Mouse (Mus musculus) kidney, embryonic 14.5 days (tissue): ENCODE data around the gene Stap2. TPM values are rescaled to one million over a fixed set of nuclear protein-coding genes. Genes with fewer than 3 reads are reported as not detected.

ENCODE experiments used
- ATAC-seq: fragments of 200-750 bp; cut with Nextera tagmentation; 2 replicates; pipeline ENCODE4 v1.8.0; 2017; ENCODE audit warnings: moderate number of reproducible peaks, mild to moderate bottlenecking, moderate TSS enrichment, moderate library complexity; ENCODE audit not compliant: low FRiP score, low TSS enrichment
- H3K27ac ChIP-seq: fragments of 300-500 bp; sonication (generic); 2 replicates; pipeline ENCODE4 v1.5.1; 2014; ENCODE audit warnings: low read depth, mild to moderate bottlenecking, low read length, moderate library complexity, mixed read lengths
- H3K27me3 ChIP-seq: fragments of 300-500 bp; sonication (generic); 2 replicates; pipeline ENCODE4 v1.6.1; 2014; ENCODE audit warnings: mild to moderate bottlenecking, low read length; ENCODE audit not compliant: control insufficient read depth, insufficient read depth
- H3K36me3 ChIP-seq: fragments of 300-500 bp; sonication (generic); 2 replicates; pipeline ENCODE4 v1.6.1; 2014; ENCODE audit warnings: low read length, mixed read lengths; ENCODE audit not compliant: control insufficient read depth, insufficient read depth
- H3K4me1 ChIP-seq: fragments of 300-500 bp; sonication (generic); 2 replicates; pipeline ENCODE4 v1.6.1; 2014; ENCODE audit warnings: low read length, mixed read lengths; ENCODE audit not compliant: control insufficient read depth, insufficient read depth
- H3K4me2 ChIP-seq: fragments of 300-500 bp; sonication (generic); replicated peaks from 2 replicates; pipeline ENCODE4 v1.6.1; 2014; ENCODE audit warnings: low read depth, mild to moderate bottlenecking, low read length
- H3K4me3 ChIP-seq: fragments of 300-500 bp; sonication (generic); 2 replicates; pipeline ENCODE4 v1.5.1; 2014; ENCODE audit warnings: mild to moderate bottlenecking, low read length
- H3K9ac ChIP-seq: fragments of 300-500 bp; sonication (generic); 2 replicates; pipeline ENCODE4 v1.6.1; 2014; ENCODE audit warnings: low read depth, mild to moderate bottlenecking, low read length, moderate library complexity
- H3K9me3 ChIP-seq: fragments of 300-500 bp; sonication (generic); 2 replicates; pipeline ENCODE4 v1.6.1; 2016; ENCODE audit warnings: low read length; ENCODE audit not compliant: control insufficient read depth
- WGBS: fragments of 180-500 bp; shearing (Covaris S2); extraction: QIAGEN DNeasy Blood & Tissue Kit; methylation state at CpG from one replicate; pipeline ENCODE4 v1.1.7; 2014; 5-methylcytosine and 5-hydroxymethylcytosine counted together
- polyA plus RNA-seq: library from polyadenylated mRNA; unstranded; fragments of >200 nt; fragmentation: Nextera tagmentation; extraction: Ambion mirVana; gene quantifications from 2 replicates; pipeline ENCODE4 v1.2.1, GENCODE M21; 2014

The Stap2 gene
- 13.7 and 14.6 TPM in 2 replicates for polyA plus RNA-seq

GRCm38 (mm10) chr17:56005415-56006061 is at the start of gene Stap2, which contains the start of gene Mpnd:
Gene Stap2 (minus strand): TSS chr17:56005584.
Gene Mpnd (plus strand): TSS chr17:56005711.
- Histone ChIP-seq H3K36me3 (no peaks in the 10 kb centered on the region), H3K9ac (peak within 1 kb of the TSS; percentile 29; the same call in 1 of the 2 replicates), H3K4me3 (peak within 1 kb of the TSS; percentile 18), H3K4me2 (peak within 1 kb of the TSS; percentile 34; the same call in 1 of the 2 replicates), H3K4me1 (peaks cover 13% of the 10 kb centered on the region), H3K9me3 (no peaks in the 10 kb centered on the region), H3K27ac (no peak within 1 kb of the TSS), H3K27me3 (peaks cover 7% of the 10 kb centered on the region; the same call in 1 of the 2 replicates)
- WGBS = 34% methylated on average over 13 of the region's 13 CpGs
- ATAC-seq = no peak

- no peak for ATAC-seq
- H3K9me3 ChIP-seq = no peaks in the 10 kb centered on the region
- H3K36me3 ChIP-seq = peaks cover 64% of the 10 kb centered on the region
- H3K4me1 ChIP-seq = no peaks in the 10 kb centered on the region
- H3K4me3 ChIP-seq = no peak overlapping the region
- H3K27ac ChIP-seq = no peak overlapping the region
- H3K9ac ChIP-seq = no peak overlapping the region
- H3K4me2 ChIP-seq = no peak overlapping the region
- H3K27me3 ChIP-seq = no peaks in the 10 kb centered on the region
Observed at GRCm38 (mm10) chr17:56054938-56055337, 49.6 kb upstream of the Stap2 start.

DNA sequence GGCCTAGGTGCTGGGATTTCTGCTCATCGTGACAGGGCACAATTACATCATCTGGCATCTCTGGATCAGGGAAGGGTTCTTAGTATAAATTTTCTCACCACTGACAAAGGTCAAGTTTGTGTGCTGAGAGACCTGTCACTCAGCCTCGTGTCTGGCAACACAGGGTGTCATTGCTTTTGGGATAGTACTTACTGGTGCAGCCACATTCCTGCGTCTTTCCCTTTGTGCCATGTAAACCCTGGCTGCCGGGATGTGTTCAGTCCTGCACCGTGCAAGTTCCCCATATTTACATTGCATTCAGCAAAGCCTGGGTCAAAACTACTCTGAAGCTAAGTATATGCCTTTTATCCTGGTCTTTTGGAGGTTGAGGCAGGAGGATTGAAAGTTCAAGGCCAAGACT is 46.0 kb upstream of the Stap2 start:
- Histone ChIP-seq H3K27me3 (no peaks in the 10 kb centered on the region), H3K36me3 (peaks cover 64% of the 10 kb centered on the region), H3K4me2 (no peak overlapping the region), H3K4me3 (no peak overlapping the region), H3K9me3 (no peaks in the 10 kb centered on the region), H3K4me1 (no peaks in the 10 kb centered on the region), H3K9ac (no peak overlapping the region), H3K27ac (no peak overlapping the region)
- WGBS = 93% methylated on average over 5 of the region's 5 CpGs
- ATAC-seq = no peak

DNA sequence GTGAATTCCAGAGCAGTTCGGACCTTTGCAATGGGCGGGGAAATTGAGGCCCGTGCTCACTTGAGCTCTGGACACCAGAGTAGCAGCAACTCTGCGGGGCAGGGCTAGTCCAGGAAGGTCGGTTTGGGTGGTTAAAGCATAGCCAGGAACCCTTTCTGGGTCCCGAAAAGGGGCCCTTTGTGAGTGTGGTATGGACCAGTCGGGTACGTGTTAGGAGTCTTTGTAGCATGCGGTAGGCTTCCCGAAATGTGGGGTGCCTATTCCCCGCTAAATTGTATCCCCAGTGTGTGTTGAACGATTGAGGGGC is 35.4 kb upstream of the Stap2 start:
- Histone ChIP-seq H3K4me3 (peak overlapping the region; percentile 74), H3K27me3 (no peaks in the 10 kb centered on the region), H3K27ac (peak overlapping the region; percentile 75), H3K9ac (peak overlapping the region; percentile 84), H3K4me1 (peaks cover 9% of the 10 kb centered on the region; the same call in 1 of the 2 replicates), H3K9me3 (no peaks in the 10 kb centered on the region), H3K36me3 (peaks cover 12% of the 10 kb centered on the region), H3K4me2 (peak overlapping the region; percentile 47)
- under 1% methylated on average over 12 of the region's 12 CpGs for WGBS
- no peak for ATAC-seq

- Histone ChIP-seq H3K4me1 (peaks cover 13% of the 10 kb centered on the region), H3K36me3 (peaks cover 7% of the 10 kb centered on the region), H3K27me3 (no peaks in the 10 kb centered on the region), H3K4me2 (peak within 1 kb of the TSS; percentile 47), H3K4me3 (peak within 1 kb of the TSS; percentile 74), H3K9ac (peak within 1 kb of the TSS; percentile 84), H3K9me3 (no peaks in the 10 kb centered on the region), H3K27ac (peak within 1 kb of the TSS; percentile 75)
- under 1% methylated on average over 59 of the region's 68 CpGs for WGBS
- peak; percentile 82 for ATAC-seq
Observed at GRCm38 (mm10) chr17:56040030-56040856, 34.9 kb upstream of the Stap2 start, which contains the start of gene Chaf1a. Gene Chaf1a (plus strand): TSS chr17:56040439.

- no peak overlapping the region; the same call in 1 of the 2 replicates for H3K9ac ChIP-seq
- no peak overlapping the region for H3K27ac ChIP-seq
- peak overlapping the region; percentile 74; the same call in 1 of the 2 replicates for H3K4me3 ChIP-seq
- peaks cover 12% of the 10 kb centered on the region for H3K36me3 ChIP-seq
- H3K9me3 ChIP-seq = no peaks in the 10 kb centered on the region
- H3K27me3 ChIP-seq = no peaks in the 10 kb centered on the region
- H3K4me1 ChIP-seq = peaks cover 20% of the 10 kb centered on the region
- 74% methylated on average over 4 of the region's 4 CpGs for WGBS
- H3K4me2 ChIP-seq = peak overlapping the region; percentile 47
- ATAC-seq = no peak
Observed at GRCm38 (mm10) chr17:56039345-56039744, 34.0 kb upstream of the Stap2 start.

- 90% methylated on average over 8 of the region's 8 CpGs for WGBS
- Histone ChIP-seq H3K4me1 (peaks cover 25% of the 10 kb centered on the region), H3K4me2 (no peak overlapping the region), H3K4me3 (no peak overlapping the region), H3K27ac (no peak overlapping the region), H3K27me3 (no peaks in the 10 kb centered on the region), H3K9me3 (no peaks in the 10 kb centered on the region), H3K9ac (no peak overlapping the region), H3K36me3 (peaks cover 12% of the 10 kb centered on the region)
- ATAC-seq = no peak
Observed at GRCm38 (mm10) chr17:56038583-56039261, 33.3 kb upstream of the Stap2 start.

DNA sequence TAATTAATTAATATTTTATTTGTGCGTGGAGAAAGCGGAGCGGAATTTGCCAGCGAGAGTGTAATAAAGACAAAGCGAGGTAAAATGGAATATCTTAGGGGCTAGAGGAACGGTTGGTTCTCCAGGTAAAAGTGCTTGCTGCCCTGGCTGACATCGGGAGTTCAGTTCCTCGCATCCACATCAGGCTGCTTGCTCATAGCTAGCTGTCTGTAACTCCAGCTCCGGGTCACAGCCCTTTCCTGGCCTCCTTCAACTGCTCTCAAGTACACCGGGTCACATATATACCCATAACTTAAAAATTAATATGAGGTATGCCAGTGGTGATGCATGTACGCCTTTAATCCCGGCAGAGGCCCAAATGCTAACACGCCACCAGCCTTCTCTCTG is 31.5 kb upstream of the Stap2 start:
- no peaks in the 10 kb centered on the region for H3K27me3 ChIP-seq
- H3K4me2 ChIP-seq = peak overlapping the region; percentile 42
- H3K27ac ChIP-seq = no peak overlapping the region
- no peaks in the 10 kb centered on the region for H3K9me3 ChIP-seq
- peaks cover 34% of the 10 kb centered on the region for H3K4me1 ChIP-seq
- peak overlapping the region; percentile 91 for H3K4me3 ChIP-seq
- H3K9ac ChIP-seq = peak overlapping the region; percentile 40
- ATAC-seq = peak; percentile 0; the same call in 1 of the 2 replicates
- WGBS = 33% methylated on average over 13 of the region's 13 CpGs
- peaks cover 19% of the 10 kb centered on the region for H3K36me3 ChIP-seq
